Mouse (Mus musculus) thymus, adult 2 months (tissue): ENCODE measurements around the gene Arf6.

ENCODE experiments used
- CTCF ChIP-seq: fragments of 200-500 bp; IDR thresholded peaks from 2 replicates; pipeline ENCODE4 v1.5.1; 2012; ENCODE audit warnings: mild to moderate bottlenecking, control low read depth, low read length, moderate library complexity, borderline replicate concordance; ENCODE audit not compliant: control insufficient read depth, poor library complexity, insufficient read depth; ENCODE audit errors: extremely low read depth
- POLR2A ChIP-seq: fragments of 200-500 bp; IDR thresholded peaks from 2 replicates; pipeline ENCODE4 v1.6.1; 2012; ENCODE audit warnings: mild to moderate bottlenecking, low read length, control low read depth, moderate library complexity; ENCODE audit not compliant: control insufficient read depth, poor library complexity, insufficient read depth; ENCODE audit errors: extremely low read depth

GRCm38 (mm10) chr12:69370936-69371335 lies 1.0 kb upstream of the Arf6 start:
- no peak for TF ChIP-seq POLR2A
- TF ChIP-seq CTCF, result no peak
